Mouse (Mus musculus): ENCODE data around the gene Calhm3. TPM values are rescaled to one million over a fixed set of nuclear protein-coding genes. Genes with fewer than 3 reads are reported as not detected.
"Not testable (repeated sequence)": the region's sequence is repeated elsewhere in the genome, so short reads cannot be mapped to it uniquely, and the experiment has no call there.

Gene Calhm3
- total and polyA plus RNA-seq, 3 experiments: 0.16 TPM; not detected in 2

DNA sequence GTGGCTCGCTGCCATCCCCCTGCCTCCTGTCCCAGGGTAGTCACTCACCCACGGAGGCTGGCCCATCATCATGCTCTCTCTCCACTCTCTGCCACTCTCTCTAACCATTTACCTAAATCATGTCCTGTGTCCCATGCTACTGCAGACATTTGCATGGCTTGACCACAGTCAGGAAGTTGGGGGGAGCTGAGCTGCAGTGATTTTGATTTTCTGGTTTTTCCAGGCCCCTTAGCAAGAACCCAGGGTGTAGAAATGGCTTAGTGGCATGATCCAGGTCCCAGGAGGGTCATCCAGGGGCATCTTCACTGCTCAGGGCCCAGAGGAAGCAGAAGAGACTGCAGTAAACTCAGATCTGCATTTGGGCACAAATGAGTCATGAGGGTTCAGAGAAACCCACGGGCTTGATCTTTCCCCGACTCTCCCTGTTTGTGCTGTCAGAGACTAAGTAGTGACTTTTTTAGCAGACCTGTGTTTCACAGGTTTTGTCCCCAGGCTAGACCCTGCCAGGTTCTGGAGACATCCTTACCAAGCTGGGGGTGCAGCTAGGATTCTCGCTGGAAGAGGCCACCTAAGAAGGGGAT, 9.2 kb downstream of the Calhm3 start:
- ATAC-seq (ENCODE audit: extremely low read depth, insufficient number of reproducible peaks, low FRiP score, poor library complexity, severe bottlenecking): no peak
- peaks cover 47% of the 10 kb centered on the region for H3K27me3 ChIP-seq (ENCODE audit: insufficient read depth, low read length)

DNA sequence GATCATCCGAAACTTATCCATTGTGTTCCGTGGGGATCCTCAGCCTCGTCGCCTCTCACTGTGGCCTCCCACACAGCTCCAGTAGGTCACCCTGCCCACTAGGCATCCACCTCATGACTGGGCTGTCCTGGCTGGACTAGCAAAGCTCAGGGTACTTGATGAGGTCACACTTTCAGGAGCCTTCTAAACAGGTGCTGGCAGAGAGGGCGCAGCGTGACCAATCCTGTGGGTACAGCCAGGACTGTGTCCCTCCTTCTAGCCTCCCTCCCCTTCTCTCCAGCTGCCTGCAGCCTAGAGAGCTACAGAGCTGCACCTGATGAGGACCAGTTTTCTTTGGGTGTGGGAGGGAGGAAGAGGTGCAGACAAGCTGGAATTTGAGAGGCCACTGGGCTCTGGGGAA, 13.4 kb downstream of the Calhm3 start, which contains the start of gene Calhm1:
TSS of gene Calhm1 (minus strand) at position 101 of the 400 bp plus-strand sequence.
- Histone ChIP-seq H3K9me3 (replicated peaks) (no peaks in the 10 kb centered on the region), H3K36me3 (replicated peaks) (no peaks in the 10 kb centered on the region), H3K4me1 (ENCODE audit: insufficient read depth, low read depth, low read length) (peaks cover 3% of the 10 kb centered on the region; the same call in 1 of the 2 replicates), H3K27me3 (ENCODE audit: insufficient read depth, low read length) (peaks cover 47% of the 10 kb centered on the region), H3K4me3 (ENCODE audit: low read depth, low read length) (no peak within 1 kb of the TSS)
- no peak for TF ChIP-seq GATA2 (IDR thresholded peaks at IDR 0.05; ENCODE audit: borderline replicate concordance, low read depth, low read length)
- TF ChIP-seq GATA1 (IDR thresholded peaks at IDR 0.05; ENCODE audit: borderline replicate concordance, low read length): no peak
- no peak for TF ChIP-seq POLR2AphosphoS5 (IDR thresholded peaks at IDR 0.05; ENCODE audit: insufficient replicate concordance, low read depth, low read length)
- TF ChIP-seq TAL1 (conservative IDR thresholded peaks at IDR 0.05; ENCODE audit: low read depth, low read length): no peak
- TF ChIP-seq CTCF (IDR thresholded peaks at IDR 0.05; ENCODE audit: low read depth, low read length): no peak
- DNase-seq (ENCODE audit: low spot score): no peak
- no peak for ATAC-seq (ENCODE audit: extremely low read depth, insufficient number of reproducible peaks, low FRiP score, poor library complexity, severe bottlenecking)

More for the DNA sequence above, 9.2 kb downstream of the Calhm3 start:
- Histone ChIP-seq H3K36me3 (replicated peaks) (no peaks in the 10 kb centered on the region), H3K9me3 (replicated peaks) (no peaks in the 10 kb centered on the region), H3K4me1 (ENCODE audit: insufficient read depth, low read depth, low read length) (no peaks in the 10 kb centered on the region), H3K4me3 (ENCODE audit: low read depth, low read length) (no peak overlapping the region)
- no peak for DNase-seq (ENCODE audit: low spot score)
- TF ChIP-seq CTCF (IDR thresholded peaks at IDR 0.05; ENCODE audit: low read depth, low read length): no peak
- TF ChIP-seq GATA2 (IDR thresholded peaks at IDR 0.05; ENCODE audit: borderline replicate concordance, low read depth, low read length): no peak
- no peak for TF ChIP-seq TAL1 (conservative IDR thresholded peaks at IDR 0.05; ENCODE audit: low read depth, low read length)
- no peak for TF ChIP-seq GATA1 (IDR thresholded peaks at IDR 0.05; ENCODE audit: borderline replicate concordance, low read length)

DNA sequence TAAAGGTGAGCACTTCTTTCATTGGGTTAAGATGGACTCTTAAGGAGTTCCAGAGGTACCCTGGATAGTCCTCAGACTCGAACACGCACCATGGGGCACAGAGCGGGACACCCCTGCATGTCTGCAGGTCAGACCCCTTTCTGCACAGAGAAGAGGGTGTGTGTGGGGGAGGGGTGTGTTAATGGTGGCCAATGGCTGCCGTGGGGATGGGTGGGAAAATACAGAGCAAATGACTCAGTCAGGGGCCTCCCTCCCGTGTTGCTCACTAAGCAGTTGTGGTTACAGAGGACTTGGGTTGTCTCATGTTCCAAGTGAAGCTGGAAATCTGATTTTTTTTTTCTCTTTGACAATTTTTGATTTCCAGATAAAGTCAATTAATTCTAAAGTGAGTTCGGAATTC, 15.1 kb downstream of the Calhm3 start:
- TF ChIP-seq GATA1 (IDR thresholded peaks at IDR 0.05; ENCODE audit: borderline replicate concordance, low read length) (no peak), TAL1 (conservative IDR thresholded peaks at IDR 0.05; ENCODE audit: low read depth, low read length) (no peak), GATA2 (IDR thresholded peaks at IDR 0.05; ENCODE audit: borderline replicate concordance, low read depth, low read length) (no peak), POLR2AphosphoS5 (IDR thresholded peaks at IDR 0.05; ENCODE audit: insufficient replicate concordance, low read depth, low read length) (no peak), CTCF (IDR thresholded peaks at IDR 0.05; ENCODE audit: low read depth, low read length) (no peak)
- H3K36me3 ChIP-seq (replicated peaks): no peaks in the 10 kb centered on the region
- DNase-seq (ENCODE audit: low spot score) (no peak), ATAC-seq (ENCODE audit: extremely low read depth, insufficient number of reproducible peaks, low FRiP score, poor library complexity, severe bottlenecking) (no peak)
- H3K4me1 ChIP-seq (ENCODE audit: insufficient read depth, low read depth, low read length): peaks cover 21% of the 10 kb centered on the region
- no peaks in the 10 kb centered on the region for H3K9me3 ChIP-seq (replicated peaks)
- H3K27me3 ChIP-seq (ENCODE audit: insufficient read depth, low read length): peaks cover 50% of the 10 kb centered on the region
- H3K4me3 ChIP-seq (ENCODE audit: low read depth, low read length): no peak overlapping the region

DNA sequence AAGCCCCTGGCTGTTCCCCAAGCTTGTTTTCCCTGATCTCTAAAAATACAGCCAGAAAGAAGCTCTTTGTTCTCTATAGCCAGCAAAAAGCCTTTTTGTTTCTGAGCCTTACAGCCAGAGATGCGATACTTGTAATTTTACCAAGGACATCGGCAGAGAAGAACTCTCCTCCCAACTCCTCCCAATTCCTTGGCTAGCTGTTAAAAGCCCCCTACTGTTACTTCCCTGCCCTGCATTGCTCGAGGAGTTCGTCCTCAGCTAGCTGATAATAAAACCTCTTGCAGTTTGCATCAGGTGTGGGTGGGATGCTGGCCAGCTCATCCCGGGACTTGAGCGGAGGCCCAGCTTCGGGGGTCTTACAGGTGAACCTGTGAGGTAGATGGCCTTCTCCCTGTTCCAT, 18.0 kb downstream of the Calhm3 start:
- ATAC-seq (ENCODE audit: extremely low read depth, insufficient number of reproducible peaks, low FRiP score, poor library complexity, severe bottlenecking); H3K9me3 ChIP-seq (replicated peaks); H3K4me3 ChIP-seq (ENCODE audit: low read depth, low read length); H3K36me3 ChIP-seq (replicated peaks); DNase-seq (ENCODE audit: low spot score): not testable (repeated sequence)
- peaks cover 43% of the 10 kb centered on the region for H3K4me1 ChIP-seq (ENCODE audit: insufficient read depth, low read depth, low read length)
- peaks cover 51% of the 10 kb centered on the region for H3K27me3 ChIP-seq (ENCODE audit: insufficient read depth, low read length)

DNA sequence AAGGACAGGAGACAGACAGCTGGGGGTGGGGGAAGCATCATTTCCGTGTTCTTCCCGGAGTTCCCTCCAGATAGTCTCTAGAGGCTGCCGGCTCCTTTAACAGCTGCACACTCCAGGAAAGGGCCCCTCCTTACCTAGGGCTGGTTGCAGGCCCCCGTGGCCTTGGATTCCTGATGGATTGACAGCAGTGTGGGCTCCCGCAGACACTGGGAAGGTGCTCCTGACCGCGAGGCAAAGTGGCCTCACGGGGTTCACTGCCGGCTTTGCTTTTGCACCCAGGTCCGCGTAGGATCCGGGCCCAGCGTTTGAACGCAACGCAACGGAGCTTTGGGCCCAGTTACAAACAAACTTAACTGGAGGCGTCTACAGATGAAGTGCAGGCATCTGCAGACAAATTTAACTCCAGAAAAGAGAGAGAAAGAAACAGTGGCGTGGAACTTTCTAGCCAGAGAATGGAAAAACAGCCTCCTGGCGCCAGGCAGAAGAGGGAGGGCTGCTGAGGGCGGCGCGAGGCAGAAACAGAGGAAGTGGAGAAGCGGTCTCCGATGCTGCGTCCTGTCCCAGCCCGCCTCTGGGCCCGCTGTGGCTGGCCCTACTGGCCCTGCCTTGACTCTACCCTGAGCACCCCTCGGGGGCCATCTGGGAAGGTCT, 19.7 kb downstream of the Calhm3 start, which contains the start of gene Calhm2:
TSS of gene Calhm2 (minus strand) at position 524 of the 651 bp plus-strand sequence.
- peaks cover 34% of the 10 kb centered on the region for H3K27me3 ChIP-seq (ENCODE audit: insufficient read depth, low read length)
- DNase-seq (ENCODE audit: low spot score) (no peak), ATAC-seq (ENCODE audit: extremely low read depth, insufficient number of reproducible peaks, low FRiP score, poor library complexity, severe bottlenecking) (no peak)
- no peak for TF ChIP-seq CTCF (IDR thresholded peaks at IDR 0.05; ENCODE audit: low read depth, low read length)
- no peak for TF ChIP-seq GATA1 (IDR thresholded peaks at IDR 0.05; ENCODE audit: borderline replicate concordance, low read length)
- no peak for TF ChIP-seq GATA2 (IDR thresholded peaks at IDR 0.05; ENCODE audit: borderline replicate concordance, low read depth, low read length)
- TF ChIP-seq POLR2AphosphoS5 (IDR thresholded peaks at IDR 0.05; ENCODE audit: insufficient replicate concordance, low read depth, low read length): no peak
- no peak for TF ChIP-seq TAL1 (conservative IDR thresholded peaks at IDR 0.05; ENCODE audit: low read depth, low read length)
- H3K36me3 ChIP-seq (replicated peaks): peaks cover 9% of the 10 kb centered on the region
- peak within 1 kb of the TSS; percentile 18; the same call in 1 of the 2 replicates for H3K4me3 ChIP-seq (ENCODE audit: low read depth, low read length)
- no peaks in the 10 kb centered on the region for H3K9me3 ChIP-seq (replicated peaks)
- H3K4me1 ChIP-seq (ENCODE audit: insufficient read depth, low read depth, low read length): peaks cover 58% of the 10 kb centered on the region

DNA sequence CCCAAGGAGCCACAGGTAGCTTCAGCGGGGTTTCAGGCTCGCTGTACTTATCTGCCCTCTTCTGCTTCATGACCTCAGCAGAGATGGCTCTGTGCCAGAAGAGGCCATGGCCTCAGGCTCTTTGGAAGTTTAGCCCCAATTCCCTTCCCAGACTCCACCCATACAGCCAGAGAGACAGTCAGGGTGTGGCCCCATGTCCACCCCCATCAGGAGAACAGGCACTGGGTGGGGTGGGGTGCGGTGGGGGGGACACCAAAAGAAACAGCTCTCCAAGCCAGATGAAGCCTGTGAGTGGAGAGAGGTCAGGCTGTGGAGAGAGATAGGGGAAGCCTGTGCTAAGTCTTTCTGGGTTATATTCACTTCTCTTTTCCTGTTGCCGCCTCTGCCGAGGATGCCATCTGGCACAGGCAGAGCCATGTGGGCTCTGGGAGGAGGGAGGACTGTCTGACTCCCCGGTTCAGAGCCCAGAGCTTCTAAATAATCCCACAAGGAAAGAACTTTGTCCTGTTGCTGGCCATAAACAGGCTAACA, 20.4 kb downstream of the Calhm3 start:
- Histone ChIP-seq H3K4me3 (ENCODE audit: low read depth, low read length) (peak overlapping the region; percentile 14; the same call in 1 of the 2 replicates), H3K27me3 (ENCODE audit: insufficient read depth, low read length) (peaks cover 32% of the 10 kb centered on the region; the same call in 1 of the 2 replicates), H3K9me3 (replicated peaks) (no peaks in the 10 kb centered on the region), H3K4me1 (ENCODE audit: insufficient read depth, low read depth, low read length) (peaks cover 64% of the 10 kb centered on the region), H3K36me3 (replicated peaks) (peaks cover 17% of the 10 kb centered on the region)
- DNase-seq (ENCODE audit: low spot score): peak; percentile 49
- no peak; the same call in 1 of the 2 replicates for TF ChIP-seq TAL1 (conservative IDR thresholded peaks at IDR 0.05; ENCODE audit: low read depth, low read length)
- no peak for TF ChIP-seq POLR2AphosphoS5 (IDR thresholded peaks at IDR 0.05; ENCODE audit: insufficient replicate concordance, low read depth, low read length)
- ATAC-seq (ENCODE audit: extremely low read depth, insufficient number of reproducible peaks, low FRiP score, poor library complexity, severe bottlenecking): peak; percentile 22

All from G1E (cell line).